ENCODE assay signal across 5 mouse cellular contexts in genomic region chr1:127459576-127459975, GRCm38 (mm10).
"Had no signal": no experiment of that assay in that cellular context is flagged by ENCODE, and none has a peak within 500 bp of the region (broad histone marks: within the 10 kb centered on the region; RNA-seq: fewer than 3 reads in every experiment).

No protein-coding gene starts in this region.

- H3K4me1 ChIP-seq: liver, embryonic 15.5 days had no signal

- H3K4me3 ChIP-seq: liver, embryonic 15.5 days; midbrain, embryonic 10.5 days; myocyte; neural tube, embryonic 15.5 days had no signal

- DNase-seq: right cerebral cortex, postnatal 25 days had no signal
